Mouse (Mus musculus) hindbrain, embryonic 10.5 days (tissue): ENCODE data around the gene Gm44511. TPM values are rescaled to one million over a fixed set of nuclear protein-coding genes. Genes with fewer than 3 reads are reported as not detected.
"Not testable (repeated sequence)": the region's sequence is repeated elsewhere in the genome, so short reads cannot be mapped to it uniquely, and the experiment has no call there.

Experiments used
- DNase-seq: peaks from one replicate; pipeline ENCODE4 v3.0.0-alpha.2; 2017; ENCODE audit warnings: low spot score
- H3K27ac ChIP-seq: fragments of 300-500 bp; sonication (generic); 2 replicates; pipeline ENCODE4 v1.5.1; 2016; ENCODE audit warnings: mild to moderate bottlenecking, moderate library complexity
- H3K27me3 ChIP-seq: fragments of 300-500 bp; sonication (generic); 2 replicates; pipeline ENCODE4 v1.6.1; 2016; ENCODE audit warnings: mild to moderate bottlenecking; ENCODE audit not compliant: poor library complexity, insufficient read depth, severe bottlenecking
- H3K36me3 ChIP-seq: fragments of 300-500 bp; sonication (generic); 2 replicates; pipeline ENCODE4 v1.6.1; 2016; ENCODE audit warnings: mild to moderate bottlenecking, moderate library complexity
- H3K4me1 ChIP-seq: fragments of 300-500 bp; sonication (generic); replicated peaks from 2 replicates; pipeline ENCODE4 v1.6.1; 2016; ENCODE audit warnings: mild to moderate bottlenecking
- H3K4me3 ChIP-seq: fragments of 300-500 bp; sonication (generic); 2 replicates; pipeline ENCODE4 v1.5.1; 2016; ENCODE audit warnings: mild to moderate bottlenecking, moderate library complexity
- H3K9me3 ChIP-seq: fragments of 300-500 bp; sonication (generic); 2 replicates; pipeline ENCODE4 v1.6.1; 2016; ENCODE audit warnings: mild to moderate bottlenecking, moderate library complexity
- WGBS: fragments of 180-500 bp; shearing (Covaris S2); methylation state at CpG from one replicate; pipeline ENCODE4 v1.1.7; 2016; 5-methylcytosine and 5-hydroxymethylcytosine counted together
- polyA plus RNA-seq: library from polyadenylated mRNA; unstranded; fragments of >200 nt; fragmentation: Nextera tagmentation; extraction: Ambion mirVana; gene quantifications from 2 replicates; pipeline ENCODE4 v1.2.1, GENCODE M21; 2016

Gene Gm44511
- polyA plus RNA-seq, 1 experiment from 2014 or later, result not detected

- not testable (repeated sequence) for H3K9me3 ChIP-seq, H3K27ac ChIP-seq, H3K27me3 ChIP-seq, DNase-seq, H3K4me1 ChIP-seq, H3K36me3 ChIP-seq, H3K4me3 ChIP-seq
- 89% methylated on average over 4 of the region's 4 CpGs for WGBS
Observed at GRCm38 (mm10) chr6:128790491-128790994, 35.6 kb downstream of the Gm44511 start.

- DNase-seq, result no peak
- no peaks in the 10 kb centered on the region for H3K4me1 ChIP-seq
- H3K27me3 ChIP-seq, result no peaks in the 10 kb centered on the region
- H3K9me3 ChIP-seq, result no peaks in the 10 kb centered on the region
- no peak within 1 kb of the TSS for H3K4me3 ChIP-seq
- H3K27ac ChIP-seq, result no peak within 1 kb of the TSS
- no peaks in the 10 kb centered on the region for H3K36me3 ChIP-seq
- 84% methylated on average over 2 of the region's 2 CpGs for WGBS
Observed at GRCm38 (mm10) chr6:128789115-128789514, 37.0 kb downstream of the Gm44511 start, which contains the start of gene Klrb1c. Gene Klrb1c, minus strand, starts transcription at chr6:128789215.

GRCm38 (mm10) chr6:128788517-128788916, 37.6 kb downstream of the Gm44511 start:
- no peaks in the 10 kb centered on the region for H3K36me3 ChIP-seq
- 87% methylated on average over 1 of the region's 1 CpGs for WGBS
- no peak overlapping the region for H3K27ac ChIP-seq
- no peak overlapping the region for H3K4me3 ChIP-seq
- no peaks in the 10 kb centered on the region for H3K9me3 ChIP-seq
- DNase-seq, result no peak
- H3K4me1 ChIP-seq, result no peaks in the 10 kb centered on the region
- no peaks in the 10 kb centered on the region for H3K27me3 ChIP-seq

GRCm38 (mm10) chr6:128786396-128786795, 39.7 kb downstream of the Gm44511 start:
- H3K27me3 ChIP-seq, H3K36me3 ChIP-seq, H3K27ac ChIP-seq, H3K4me1 ChIP-seq, H3K9me3 ChIP-seq, DNase-seq, H3K4me3 ChIP-seq: not testable (repeated sequence)
- WGBS, result 91% methylated on average over 1 of the region's 1 CpGs

- peaks cover 12% of the 10 kb centered on the region for H3K9me3 ChIP-seq
- no peaks in the 10 kb centered on the region for H3K27me3 ChIP-seq
- WGBS, result 72% methylated on average over 10 of the region's 10 CpGs
- no peaks in the 10 kb centered on the region for H3K36me3 ChIP-seq
- peak; percentile 33 for DNase-seq
- H3K4me1 ChIP-seq, result peaks cover 7% of the 10 kb centered on the region; the same call in 1 of the 2 replicates
- H3K27ac ChIP-seq, result no peak overlapping the region
- no peak overlapping the region for H3K4me3 ChIP-seq
Observed at GRCm38 (mm10) chr6:128769481-128770253, 56.4 kb downstream of the Gm44511 start.

GRCm38 (mm10) chr6:128768047-128768446, 58.1 kb downstream of the Gm44511 start:
- H3K4me3 ChIP-seq, result no peak overlapping the region
- no peaks in the 10 kb centered on the region for H3K36me3 ChIP-seq
- peaks cover 14% of the 10 kb centered on the region; the same call in 1 of the 2 replicates for H3K4me1 ChIP-seq
- H3K27ac ChIP-seq, result no peak overlapping the region
- peaks cover 1% of the 10 kb centered on the region for H3K9me3 ChIP-seq
- WGBS, result 83% methylated on average over 4 of the region's 4 CpGs
- no peak for DNase-seq
- no peaks in the 10 kb centered on the region for H3K27me3 ChIP-seq

- not testable (repeated sequence) for H3K36me3 ChIP-seq, H3K27me3 ChIP-seq, H3K9me3 ChIP-seq, H3K4me3 ChIP-seq
- peak; percentile 50 for DNase-seq
- H3K27ac ChIP-seq, result peak overlapping the region; percentile 50
- 67% methylated on average over 6 of the region's 6 CpGs for WGBS
- H3K4me1 ChIP-seq, result peaks cover 15% of the 10 kb centered on the region; the same call in 1 of the 2 replicates
Observed at GRCm38 (mm10) chr6:128766486-128767254, 59.4 kb downstream of the Gm44511 start.

GRCm38 (mm10) chr6:128765211-128765610, 60.9 kb downstream of the Gm44511 start:
- no peak for DNase-seq
- WGBS, result 80% methylated on average over 1 of the region's 1 CpGs
- no peaks in the 10 kb centered on the region for H3K27me3 ChIP-seq

GRCm38 (mm10) chr6:128764598-128764997, 61.5 kb downstream of the Gm44511 start:
- 22% methylated on average over 5 of the region's 5 CpGs for WGBS
- Histone ChIP-seq H3K9me3 (no peaks in the 10 kb centered on the region), H3K4me3 (peak overlapping the region; percentile 61), H3K27ac (peak overlapping the region; percentile 56; the same call in 1 of the 2 replicates), H3K36me3 (no peaks in the 10 kb centered on the region), H3K4me1 (peaks cover 15% of the 10 kb centered on the region; the same call in 1 of the 2 replicates), H3K27me3 (no peaks in the 10 kb centered on the region)
- no peak for DNase-seq

More at GRCm38 (mm10) chr6:128765211-128765610, 60.9 kb downstream of the Gm44511 start:
- Histone ChIP-seq H3K4me1 (peaks cover 17% of the 10 kb centered on the region; the same call in 1 of the 2 replicates), H3K36me3 (no peaks in the 10 kb centered on the region), H3K9me3 (no peaks in the 10 kb centered on the region), H3K4me3 (no peak overlapping the region), H3K27ac (no peak overlapping the region)

GRCm38 (mm10) chr6:128763736-128764523, 62.2 kb downstream of the Gm44511 start:
- peak; percentile 97 for DNase-seq
- 2% methylated on average over 30 of the region's 30 CpGs for WGBS

GRCm38 (mm10) chr6:128762892-128763670, 63.0 kb downstream of the Gm44511 start:
- Histone ChIP-seq H3K4me3 (peak overlapping the region; percentile 61), H3K27ac (peak overlapping the region; percentile 83), H3K4me1 (peaks cover 18% of the 10 kb centered on the region; the same call in 1 of the 2 replicates)
- not testable (repeated sequence) for H3K27me3 ChIP-seq, H3K36me3 ChIP-seq, H3K9me3 ChIP-seq, DNase-seq
- 76% methylated on average over 10 of the region's 10 CpGs for WGBS

More at GRCm38 (mm10) chr6:128763736-128764523, 62.2 kb downstream of the Gm44511 start:
- Histone ChIP-seq H3K9me3 (no peaks in the 10 kb centered on the region), H3K4me3 (peak overlapping the region; percentile 61), H3K27ac (peak overlapping the region; percentile 83), H3K4me1 (peaks cover 18% of the 10 kb centered on the region; the same call in 1 of the 2 replicates), H3K27me3 (no peaks in the 10 kb centered on the region), H3K36me3 (no peaks in the 10 kb centered on the region)
